Mouse (Mus musculus) C2C12 (cell line): ENCODE data around the gene Myod1.

Source experiments
- CEBPB ChIP-seq: IDR thresholded peaks from one replicate; pipeline ENCODE4 v1.6.1; 2011; ENCODE audit warnings: low read depth, mild to moderate bottlenecking, control low read depth, moderate library complexity
- CTCF ChIP-seq: IDR thresholded peaks from one replicate; pipeline ENCODE4 v1.5.1; 2011; ENCODE audit not compliant: control insufficient read depth, insufficient read depth, insufficient read length
- FOSL1 ChIP-seq: IDR thresholded peaks from one replicate; pipeline ENCODE4 v1.8.0; 2011; ENCODE audit warnings: mild to moderate bottlenecking, low read length; ENCODE audit not compliant: poor library complexity, insufficient read depth, severe bottlenecking
- MYOG ChIP-seq: IDR thresholded peaks from one replicate; pipeline ENCODE4 v1.6.1; 2011; ENCODE audit not compliant: control insufficient read depth, insufficient read length; ENCODE audit errors: extremely low read depth
- USF1 ChIP-seq: IDR thresholded peaks from one replicate; pipeline ENCODE4 v1.6.1; 2011; ENCODE audit warnings: low read depth, mild to moderate bottlenecking, control low read depth, moderate library complexity

- TF ChIP-seq CTCF: no peak
- no peak for TF ChIP-seq USF1
- no peak for TF ChIP-seq MYOG
- TF ChIP-seq FOSL1: no peak
- TF ChIP-seq CEBPB: no peak
Observed at GRCm38 (mm10) chr7:46341471-46341870, 34.8 kb upstream of the Myod1 start.
